24 mouse cellular contexts compared by ENCODE assay signal in the genomic region with DNA sequence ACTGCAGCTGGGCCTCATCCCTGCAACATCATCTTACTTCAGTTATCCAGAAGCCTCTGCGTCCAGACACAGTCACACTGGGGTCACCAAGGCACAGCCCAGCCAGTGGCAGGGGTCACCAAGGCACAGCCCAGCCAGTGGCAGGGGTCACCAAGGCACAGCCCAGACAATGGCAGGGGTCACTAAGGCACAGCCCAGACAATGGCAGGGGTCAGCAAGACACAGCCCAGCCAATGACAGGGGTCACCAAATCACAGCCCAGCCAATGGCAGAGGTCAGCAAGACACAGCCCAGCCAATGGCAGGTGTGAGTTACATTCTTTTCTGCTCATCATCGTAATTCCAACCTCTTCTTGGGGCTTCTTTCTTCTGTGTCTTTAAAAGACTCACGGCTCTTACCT.
"Had no signal": no experiment of that assay in that cellular context is flagged by ENCODE, and none has a peak within 500 bp of the region (broad histone marks: within the 10 kb centered on the region; RNA-seq: fewer than 3 reads in every experiment).

No protein-coding gene starts in this region.

- H3K9me3 ChIP-seq: heart, embryonic 13.5 days; heart, embryonic 15.5 days; hindbrain, embryonic 12.5 days; kidney, embryonic 15.5 days; limb, embryonic 13.5 days; limb, embryonic 15.5 days; liver, embryonic 12.5 days had no signal

- H3K4me3 ChIP-seq: heart, adult 2 months; heart, embryonic 13.5 days; heart, embryonic 15.5 days; hindbrain, embryonic 12.5 days; kidney, embryonic 15.5 days; limb, embryonic 13.5 days; limb, embryonic 15.5 days; liver, embryonic 12.5 days had no signal

- H3K4me1 ChIP-seq: liver, embryonic 12.5 days had no signal

- H3K36me3 ChIP-seq: heart, embryonic 13.5 days; heart, embryonic 15.5 days; hindbrain, embryonic 12.5 days; kidney, embryonic 15.5 days; limb, embryonic 13.5 days; limb, embryonic 15.5 days; liver, embryonic 12.5 days had no signal

- H3K9ac ChIP-seq: heart, embryonic 13.5 days; heart, embryonic 15.5 days; hindbrain, embryonic 12.5 days; hindbrain, embryonic 14.5 days; kidney, embryonic 15.5 days; limb, embryonic 13.5 days; limb, embryonic 15.5 days; liver, embryonic 12.5 days; liver, embryonic 14.5 days had no signal

- ATAC-seq: hindbrain, postnatal 0 days; intestine, embryonic 16.5 days; liver, embryonic 12.5 days had no signal

- H3K27me3 ChIP-seq: kidney, embryonic 15.5 days had no signal

- H3K4me2 ChIP-seq: heart, embryonic 11.5 days; heart, embryonic 13.5 days; heart, embryonic 15.5 days; hindbrain, embryonic 12.5 days; hindbrain, embryonic 14.5 days; kidney, embryonic 15.5 days; limb, embryonic 13.5 days; limb, embryonic 15.5 days; liver, embryonic 12.5 days had no signal

- DNase-seq: gastrocnemius, postnatal 14 days; gastrocnemius, postnatal 36 days; heart, postnatal 14 days; heart, postnatal 36 days; kidney, adult 11 months; kidney, adult 2 months; kidney, adult 9 months; kidney, postnatal 14 days; kidney, postnatal 36 days; left cerebral cortex, postnatal 4 days had no signal

- H3K27ac ChIP-seq: heart, adult 2 months; heart, embryonic 13.5 days; heart, embryonic 15.5 days; hindbrain, embryonic 12.5 days; hindbrain, embryonic 14.5 days; hindbrain, postnatal 0 days; kidney, embryonic 15.5 days; kidney, postnatal 0 days; limb, embryonic 13.5 days; limb, embryonic 15.5 days; liver, embryonic 12.5 days; liver, embryonic 14.5 days had no signal
